Mouse (Mus musculus) limb, embryonic 10.5 days (tissue): ENCODE results near the gene Fam131a. TPM values are rescaled to one million over a fixed set of nuclear protein-coding genes. Genes with fewer than 3 reads are reported as not detected.
A peak's percentile ranks its signal among the peaks of the same experiment; 100 is the strongest.

Experiments
- DNase-seq: peaks from one replicate; pipeline ENCODE4 v3.0.0-alpha.2; 2017; ENCODE audit warnings: low spot score
- H3K27ac ChIP-seq: fragments of 300-500 bp; sonication (generic); 2 replicates; pipeline ENCODE4 v1.5.1; 2016; ENCODE audit warnings: mild to moderate bottlenecking
- H3K27me3 ChIP-seq: fragments of 300-500 bp; sonication (generic); 2 replicates; pipeline ENCODE4 v1.6.1; 2016; ENCODE audit warnings: low read depth, mild to moderate bottlenecking; ENCODE audit not compliant: poor library complexity, severe bottlenecking
- H3K36me3 ChIP-seq: fragments of 300-500 bp; sonication (generic); 2 replicates; pipeline ENCODE4 v1.6.1; 2016; ENCODE audit warnings: mild to moderate bottlenecking, moderate library complexity
- H3K4me1 ChIP-seq: fragments of 300-500 bp; sonication (generic); 2 replicates; pipeline ENCODE4 v1.6.1; 2016
- H3K4me3 ChIP-seq: fragments of 300-500 bp; sonication (generic); 2 replicates; pipeline ENCODE4 v1.5.1; 2016; ENCODE audit warnings: mild to moderate bottlenecking, moderate library complexity
- H3K9me3 ChIP-seq: fragments of 300-500 bp; sonication (generic); replicated peaks from 2 replicates; pipeline ENCODE4 v1.6.1; 2016; ENCODE audit warnings: mild to moderate bottlenecking
- WGBS: fragments of 180-500 bp; shearing (Covaris S2); methylation state at CpG from one replicate; pipeline ENCODE4 v1.1.7; 2016; 5-methylcytosine and 5-hydroxymethylcytosine counted together
- polyA plus RNA-seq: library from polyadenylated mRNA; unstranded; fragments of >200 nt; fragmentation: Nextera tagmentation; extraction: Ambion mirVana; gene quantifications from 2 replicates; pipeline ENCODE4 v1.2.1, GENCODE M21; 2016

Gene Fam131a
- polyA plus RNA-seq, 1 experiment from 2014 or later = 3.8 TPM

DNA sequence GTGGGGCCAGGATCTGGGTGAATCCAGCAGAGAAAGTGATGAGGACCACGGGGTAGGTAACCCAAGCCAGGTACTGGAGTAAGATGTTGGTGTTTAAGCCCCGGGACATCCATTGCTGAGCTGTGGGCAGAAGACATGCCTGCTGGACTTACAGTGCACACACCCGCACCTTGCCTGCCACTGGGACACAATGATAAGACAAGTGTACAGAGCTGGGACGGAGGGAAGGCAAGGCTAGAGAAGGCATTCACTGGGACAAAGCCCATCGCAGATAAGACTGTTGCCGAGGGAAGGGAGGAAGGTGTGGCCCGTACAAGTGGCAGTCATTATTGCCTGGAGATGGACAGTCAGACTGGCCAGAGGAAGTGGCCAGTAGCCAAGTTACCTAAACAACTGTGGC, 19.8 kb downstream of the Fam131a start:
- Histone ChIP-seq H3K27ac (no peak overlapping the region), H3K27me3 (peaks cover 11% of the 10 kb centered on the region; the same call in 1 of the 2 replicates), H3K4me1 (peaks cover 44% of the 10 kb centered on the region), H3K9me3 (no peaks in the 10 kb centered on the region), H3K4me3 (no peak overlapping the region), H3K36me3 (peaks cover 60% of the 10 kb centered on the region)
- DNase-seq = no peak
- WGBS = 91% methylated on average over 7 of the region's 7 CpGs

DNA sequence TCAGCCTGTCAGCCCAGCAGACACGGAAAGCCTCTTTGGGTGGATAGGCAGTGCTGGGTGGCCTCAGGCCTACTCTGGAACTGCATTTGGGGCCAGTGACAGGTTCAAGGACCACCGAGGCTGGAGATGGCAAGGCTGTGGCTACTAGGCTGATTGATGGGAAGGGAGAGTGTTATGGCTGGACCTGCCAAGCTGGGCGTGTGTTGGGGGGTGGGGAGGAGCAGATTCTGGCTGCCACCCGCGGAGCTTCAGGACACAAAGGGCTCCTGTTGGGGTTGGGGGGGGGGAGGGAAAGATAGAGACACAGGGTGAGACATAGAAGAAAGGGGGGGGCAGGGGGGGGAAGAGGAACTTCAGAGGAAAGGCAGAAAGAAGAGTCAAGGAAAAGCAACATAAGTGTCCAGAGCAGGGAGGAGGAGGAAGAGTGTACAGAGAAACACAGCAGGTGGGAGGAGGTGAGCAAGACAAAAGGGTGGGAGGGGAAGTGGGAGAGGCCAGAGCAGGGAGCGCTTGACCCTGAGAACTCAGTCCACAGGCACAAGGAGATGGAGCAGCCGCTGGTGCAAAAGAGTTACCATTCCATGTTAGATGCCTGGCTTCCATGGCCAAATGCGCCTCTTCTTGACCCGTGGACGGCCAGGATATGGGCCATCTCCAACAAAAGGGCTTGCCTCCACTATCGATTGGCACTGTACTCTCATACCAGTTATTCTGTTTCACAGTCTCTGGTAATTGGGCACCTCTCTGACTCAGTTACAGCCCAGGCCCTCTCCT, 21.5 kb downstream of the Fam131a start:
- WGBS = 42% methylated on average over 11 of the region's 11 CpGs
- peak overlapping the region; percentile 91; the same call in 1 of the 2 replicates for H3K27ac ChIP-seq
- peaks cover 51% of the 10 kb centered on the region for H3K4me1 ChIP-seq
- DNase-seq = no peak
- peaks cover 11% of the 10 kb centered on the region; the same call in 1 of the 2 replicates for H3K27me3 ChIP-seq
- no peaks in the 10 kb centered on the region for H3K9me3 ChIP-seq
- peaks cover 46% of the 10 kb centered on the region for H3K36me3 ChIP-seq
- peak overlapping the region; percentile 73 for H3K4me3 ChIP-seq

DNA sequence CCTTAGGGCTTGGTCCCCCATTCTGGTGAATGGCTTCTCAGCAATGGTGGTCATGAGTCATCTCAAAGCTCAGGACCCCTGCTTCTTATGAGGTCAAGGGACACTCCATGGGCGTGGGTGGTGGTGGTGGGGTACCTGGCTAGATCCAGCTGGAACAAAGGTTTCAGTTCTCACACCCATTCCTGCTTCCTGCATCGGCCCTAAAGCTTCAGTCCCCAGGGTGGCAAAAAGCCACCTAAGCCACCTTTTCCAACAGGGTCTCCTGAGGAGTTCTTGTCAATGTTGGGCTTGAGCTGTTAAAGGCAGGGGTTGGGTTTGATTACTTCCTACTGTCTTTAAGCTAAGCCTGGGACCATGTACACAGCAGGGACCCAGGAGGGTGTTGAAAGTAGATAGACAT, 22.1 kb downstream of the Fam131a start:
- peak overlapping the region; percentile 73 for H3K4me3 ChIP-seq
- H3K27me3 ChIP-seq = peaks cover 11% of the 10 kb centered on the region; the same call in 1 of the 2 replicates
- H3K27ac ChIP-seq = peak overlapping the region; percentile 91
- H3K9me3 ChIP-seq = no peaks in the 10 kb centered on the region
- DNase-seq = no peak
- 57% methylated on average over 2 of the region's 2 CpGs for WGBS
- H3K4me1 ChIP-seq = peaks cover 51% of the 10 kb centered on the region
- peaks cover 46% of the 10 kb centered on the region for H3K36me3 ChIP-seq

DNA sequence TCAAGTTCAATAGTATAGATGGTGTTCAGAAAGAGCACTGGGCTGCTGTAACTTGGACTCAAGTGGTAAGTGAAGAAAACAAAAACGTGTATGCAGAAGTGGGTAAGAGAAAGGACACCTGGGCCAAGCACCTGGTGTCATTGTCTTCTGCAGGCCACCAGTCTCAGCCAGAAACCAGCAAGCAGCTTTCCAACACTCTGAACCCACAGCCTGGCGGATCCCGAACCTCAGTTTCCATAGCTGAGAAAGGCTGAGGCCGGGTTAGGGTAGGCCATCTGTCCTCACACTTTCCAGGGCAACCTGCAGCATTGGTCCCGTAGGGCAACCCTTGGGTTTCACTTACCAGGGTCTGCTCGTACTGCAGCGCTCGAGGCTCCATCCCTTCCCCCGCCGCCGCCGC, 22.5 kb downstream of the Fam131a start:
- Histone ChIP-seq H3K36me3 (peaks cover 46% of the 10 kb centered on the region), H3K27me3 (peaks cover 11% of the 10 kb centered on the region; the same call in 1 of the 2 replicates), H3K4me1 (peaks cover 51% of the 10 kb centered on the region), H3K9me3 (no peaks in the 10 kb centered on the region), H3K4me3 (peak overlapping the region; percentile 73), H3K27ac (peak overlapping the region; percentile 91)
- 2% methylated on average over 12 of the region's 12 CpGs for WGBS
- no peak for DNase-seq

DNA sequence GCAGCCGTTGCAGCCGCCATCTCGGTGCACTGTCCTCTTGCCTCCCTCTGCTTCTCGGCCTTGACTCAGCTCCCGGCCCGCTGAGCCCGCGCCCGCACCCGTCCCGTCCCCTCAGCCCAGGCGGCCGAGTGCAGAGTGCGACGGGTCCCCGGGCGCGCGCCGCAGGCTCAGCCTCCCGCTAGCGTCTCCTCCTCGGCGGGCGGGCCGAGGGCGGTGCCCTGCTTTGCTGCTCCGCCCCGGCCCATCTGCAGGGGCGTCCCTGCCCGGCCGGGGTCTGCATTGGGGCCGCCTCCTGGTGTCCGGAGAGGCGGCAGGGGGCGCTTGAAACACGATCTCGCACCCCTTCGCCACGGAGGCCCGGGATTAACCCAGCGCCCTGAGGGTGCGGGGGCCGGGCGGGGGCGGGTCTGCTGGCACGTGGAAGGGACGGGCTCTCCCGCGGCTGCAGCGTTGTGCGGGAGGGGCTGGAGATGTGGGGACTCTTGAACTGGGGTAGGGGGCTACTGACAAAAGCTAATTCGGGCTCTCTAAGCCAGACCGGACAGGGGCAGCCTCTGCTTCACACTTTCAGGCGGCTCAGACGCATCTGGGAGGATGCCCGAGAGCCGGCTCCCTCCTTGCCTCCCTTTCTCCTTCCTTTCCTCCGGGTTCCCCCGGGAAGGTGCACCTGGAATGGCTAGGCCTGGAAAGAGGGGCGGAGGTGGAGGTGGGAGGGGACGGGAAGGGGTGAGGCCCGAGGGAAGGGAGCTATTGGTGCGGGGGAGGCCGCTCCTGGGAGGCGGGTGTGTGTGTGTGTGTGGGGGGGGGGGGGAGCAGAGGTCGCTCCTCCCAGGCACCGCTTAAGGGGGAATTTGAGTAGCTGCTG, 23.2 kb downstream of the Fam131a start:
- H3K27ac ChIP-seq = peak overlapping the region; percentile 91
- WGBS = under 1% methylated on average over 68 of the region's 68 CpGs
- peaks cover 46% of the 10 kb centered on the region for H3K36me3 ChIP-seq
- peak; percentile 91 for DNase-seq
- H3K4me3 ChIP-seq = peak overlapping the region; percentile 73
- H3K9me3 ChIP-seq = no peaks in the 10 kb centered on the region
- H3K4me1 ChIP-seq = peaks cover 51% of the 10 kb centered on the region
- peaks cover 11% of the 10 kb centered on the region; the same call in 1 of the 2 replicates for H3K27me3 ChIP-seq

DNA sequence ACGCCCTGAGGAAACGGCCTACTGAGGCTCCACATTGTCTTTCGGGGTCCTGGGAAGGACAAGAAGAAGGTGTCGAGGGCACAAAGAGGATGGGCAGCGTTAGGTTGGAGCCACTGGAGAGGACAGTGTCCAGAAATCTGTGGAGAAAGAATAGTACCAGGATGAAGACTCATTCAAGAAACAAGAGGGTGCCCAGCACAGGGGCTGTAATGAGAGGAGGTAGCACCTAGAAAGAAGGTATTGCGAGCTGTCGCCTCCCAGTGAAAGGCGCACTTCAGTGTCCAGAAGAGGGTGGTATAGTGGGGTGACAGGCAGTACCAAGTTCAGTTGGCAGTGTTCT, 23.8 kb downstream of the Fam131a start:
- peak overlapping the region; percentile 73 for H3K4me3 ChIP-seq
- H3K4me1 ChIP-seq = peaks cover 51% of the 10 kb centered on the region
- no peak for DNase-seq
- WGBS = 0% methylated on average over 8 of the region's 8 CpGs
- peaks cover 11% of the 10 kb centered on the region; the same call in 1 of the 2 replicates for H3K27me3 ChIP-seq
- H3K9me3 ChIP-seq = no peaks in the 10 kb centered on the region
- peak overlapping the region; percentile 91 for H3K27ac ChIP-seq
- peaks cover 46% of the 10 kb centered on the region for H3K36me3 ChIP-seq

DNA sequence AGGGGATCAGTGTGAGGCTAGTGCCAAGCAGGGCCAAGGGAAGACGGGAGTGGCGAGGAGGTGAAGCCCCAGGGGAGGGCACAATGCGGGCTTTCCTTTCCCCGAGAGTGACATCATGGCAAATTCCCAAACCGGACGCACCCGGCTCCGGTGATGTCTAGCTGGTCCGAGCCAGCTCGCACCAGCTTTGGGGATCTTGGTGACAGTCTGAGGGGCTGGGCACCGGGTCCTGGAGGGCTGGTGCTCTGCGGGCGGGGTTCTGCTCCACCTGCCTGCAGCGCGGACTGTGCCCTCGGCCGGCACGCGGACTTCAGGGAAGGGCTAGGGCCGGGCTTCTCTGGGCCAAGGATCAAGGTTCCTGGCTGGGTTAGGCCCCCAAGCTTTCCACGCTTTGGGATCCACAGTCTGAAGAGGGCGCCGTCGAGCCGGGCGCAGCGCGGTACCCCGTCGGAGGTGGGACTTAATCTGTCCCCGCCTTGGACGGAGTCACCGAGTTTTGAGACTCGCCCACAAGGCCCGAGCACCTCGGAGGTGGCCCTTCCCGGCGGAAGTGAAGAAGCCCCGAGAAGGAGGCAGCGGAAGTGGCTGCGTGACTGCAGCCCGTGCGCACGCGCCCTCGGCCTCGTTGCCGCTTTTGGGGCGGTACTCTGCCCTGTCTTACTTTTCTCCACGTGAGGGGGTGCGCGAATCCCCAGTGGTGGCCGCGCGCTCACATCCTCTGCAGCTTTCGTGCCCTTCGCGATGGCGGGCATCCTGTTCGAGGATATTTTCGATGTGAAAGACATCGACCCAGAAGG, 24.3 kb downstream of the Fam131a start, which contains the start of the genes Polr2h and Clcn2:
Gene Polr2h, plus strand, starts transcription at position 485 of the 797 bp plus-strand sequence.
Gene Clcn2, minus strand, starts transcription at position 566 of the 797 bp plus-strand sequence.
- H3K27me3 ChIP-seq = peaks cover 11% of the 10 kb centered on the region; the same call in 1 of the 2 replicates
- peak; percentile 95 for DNase-seq
- peaks cover 46% of the 10 kb centered on the region for H3K36me3 ChIP-seq
- no peaks in the 10 kb centered on the region for H3K9me3 ChIP-seq
- WGBS = under 1% methylated on average over 58 of the region's 62 CpGs
- peaks cover 51% of the 10 kb centered on the region for H3K4me1 ChIP-seq
- H3K27ac ChIP-seq = peak within 1 kb of the TSS; percentile 91
- H3K4me3 ChIP-seq = peak within 1 kb of the TSS; percentile 73

DNA sequence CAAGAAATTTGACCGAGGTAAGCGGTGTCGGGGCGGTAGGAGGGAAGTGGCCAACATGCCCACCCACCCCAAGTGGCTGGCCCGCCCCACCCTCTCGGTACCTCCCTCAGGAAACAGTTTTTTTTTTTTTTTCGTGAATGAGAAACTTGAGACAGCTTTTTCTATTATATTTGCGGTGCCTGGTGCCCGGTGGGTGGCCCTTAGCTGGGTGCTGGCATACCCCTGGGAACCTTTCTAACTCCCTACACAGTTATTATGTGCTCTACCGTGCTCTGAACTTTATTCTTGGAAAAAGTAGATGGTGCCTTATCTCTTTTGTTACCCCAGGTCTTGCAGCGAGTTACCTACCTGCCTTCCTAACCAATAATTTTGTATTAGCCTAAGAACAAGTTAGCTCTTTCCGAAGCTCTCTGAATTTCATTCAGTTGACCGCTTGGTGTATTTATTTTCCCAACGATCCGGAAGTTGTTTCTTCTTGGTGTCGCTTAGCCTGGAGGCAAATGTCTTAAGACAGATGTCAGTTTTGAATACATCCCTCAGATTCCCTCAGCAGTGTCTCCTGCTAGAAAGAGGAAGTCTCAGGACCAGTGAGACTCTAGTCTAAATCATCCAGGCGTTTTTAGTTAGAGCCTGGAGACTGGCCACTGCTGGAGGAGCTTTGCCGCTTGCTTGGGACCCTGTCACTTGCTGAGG, 25.1 kb downstream of the Fam131a start:
- Histone ChIP-seq H3K27me3 (peaks cover 11% of the 10 kb centered on the region; the same call in 1 of the 2 replicates), H3K4me3 (peak overlapping the region; percentile 73), H3K27ac (peak overlapping the region; percentile 91), H3K4me1 (peaks cover 51% of the 10 kb centered on the region), H3K36me3 (peaks cover 41% of the 10 kb centered on the region), H3K9me3 (no peaks in the 10 kb centered on the region)
- WGBS = 3% methylated on average over 18 of the region's 18 CpGs
- no peak for DNase-seq

DNA sequence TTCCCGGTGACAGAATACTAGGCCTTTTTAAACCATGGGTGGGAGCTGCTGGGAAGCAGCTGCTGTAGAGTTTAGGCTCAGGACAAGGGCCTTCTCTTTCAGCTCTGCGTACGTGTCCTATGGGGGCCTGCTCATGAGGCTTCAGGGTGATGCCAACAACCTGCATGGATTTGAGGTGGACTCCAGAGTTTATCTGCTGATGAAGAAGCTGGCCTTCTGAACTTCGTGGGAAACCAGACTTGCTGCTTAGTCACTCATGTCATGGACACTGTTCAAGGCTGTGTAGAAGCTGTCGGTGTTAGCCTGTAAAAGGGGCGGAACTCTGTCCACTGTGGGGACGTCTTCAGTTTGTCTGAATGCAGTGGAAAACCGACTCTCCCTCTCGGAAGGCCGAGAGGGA, 28.8 kb downstream of the Fam131a start:
- peaks cover 30% of the 10 kb centered on the region for H3K4me1 ChIP-seq
- DNase-seq = no peak
- H3K27ac ChIP-seq = no peak overlapping the region
- no peak overlapping the region for H3K4me3 ChIP-seq
- H3K27me3 ChIP-seq = no peaks in the 10 kb centered on the region
- WGBS = 82% methylated on average over 10 of the region's 10 CpGs
- no peaks in the 10 kb centered on the region for H3K9me3 ChIP-seq
- H3K36me3 ChIP-seq = peaks cover 34% of the 10 kb centered on the region

DNA sequence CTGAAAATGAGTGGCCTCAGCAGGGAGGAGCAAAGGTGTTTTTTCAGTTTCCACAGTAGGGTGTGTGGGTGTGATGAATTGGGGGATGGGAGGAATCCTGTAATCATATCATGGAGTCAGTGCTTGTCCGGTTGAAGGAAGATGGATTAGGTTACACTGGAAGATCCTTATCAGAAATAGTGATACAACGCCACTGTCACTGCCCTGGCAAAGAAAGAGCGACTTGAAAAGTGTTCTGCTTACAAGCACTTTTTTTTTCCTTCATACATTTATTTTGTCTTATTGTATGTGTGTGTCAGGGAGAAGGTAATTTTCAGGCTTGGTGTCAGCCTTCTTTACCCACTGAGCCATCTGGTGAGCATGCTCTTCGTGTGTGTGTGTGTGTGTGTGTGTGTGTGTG, 29.7 kb downstream of the Fam131a start:
- H3K9me3 ChIP-seq = no peaks in the 10 kb centered on the region
- H3K36me3 ChIP-seq = peaks cover 34% of the 10 kb centered on the region
- H3K27ac ChIP-seq = no peak overlapping the region
- no peaks in the 10 kb centered on the region for H3K27me3 ChIP-seq
- DNase-seq = no peak
- 54% methylated on average over 4 of the region's 4 CpGs for WGBS
- peaks cover 21% of the 10 kb centered on the region for H3K4me1 ChIP-seq
- H3K4me3 ChIP-seq = no peak overlapping the region

DNA sequence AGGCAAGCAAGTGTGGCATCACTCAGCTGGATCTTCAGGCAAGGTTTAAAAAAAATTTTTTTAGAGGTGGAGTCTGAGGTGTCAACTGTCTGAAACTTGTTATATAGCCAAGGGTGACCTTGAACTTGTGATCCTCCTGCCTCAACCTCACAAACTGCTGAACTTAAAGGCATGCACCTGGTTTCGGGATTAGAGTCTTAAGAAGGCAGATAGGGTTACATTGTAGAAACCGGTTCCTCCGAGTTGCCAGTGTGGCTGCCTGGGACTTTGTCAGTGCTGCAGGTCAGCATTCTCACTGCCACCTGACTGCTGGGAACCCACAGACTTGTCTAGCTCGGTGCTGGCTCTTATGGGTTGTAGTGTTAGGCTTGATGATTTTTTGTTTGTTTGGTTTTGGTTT, 30.2 kb downstream of the Fam131a start:
- no peaks in the 10 kb centered on the region for H3K27me3 ChIP-seq
- no peaks in the 10 kb centered on the region for H3K9me3 ChIP-seq
- no peak overlapping the region for H3K27ac ChIP-seq
- no peak for DNase-seq
- WGBS = 35% methylated on average over 4 of the region's 4 CpGs
- no peak overlapping the region for H3K4me3 ChIP-seq
- H3K36me3 ChIP-seq = peaks cover 34% of the 10 kb centered on the region
- H3K4me1 ChIP-seq = peaks cover 21% of the 10 kb centered on the region

DNA sequence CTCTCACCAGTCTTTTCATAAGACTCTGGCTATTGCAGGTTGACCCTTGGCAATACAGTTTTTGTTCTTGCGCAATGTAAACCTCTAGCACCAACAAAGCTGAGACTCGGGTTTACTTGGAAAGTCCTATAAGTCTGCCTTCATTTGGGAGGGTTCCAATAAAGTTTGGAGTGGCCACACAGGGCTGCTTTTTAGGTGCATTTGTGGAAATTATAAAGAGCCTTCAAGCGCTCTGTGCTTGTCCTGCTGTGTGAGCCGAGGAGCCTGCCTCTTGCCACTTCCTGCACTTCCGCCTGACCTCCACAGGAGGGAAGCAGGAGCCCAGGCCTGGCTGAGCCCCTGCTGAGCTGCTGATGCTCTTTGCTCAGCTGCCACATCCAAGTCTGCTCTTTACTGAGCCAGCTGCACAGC, 31.3 kb downstream of the Fam131a start:
- H3K4me3 ChIP-seq = no peak overlapping the region
- WGBS = 28% methylated on average over 5 of the region's 5 CpGs
- peaks cover 14% of the 10 kb centered on the region; the same call in 1 of the 2 replicates for H3K4me1 ChIP-seq
- H3K36me3 ChIP-seq = peaks cover 34% of the 10 kb centered on the region
- peak; percentile 72 for DNase-seq
- H3K9me3 ChIP-seq = no peaks in the 10 kb centered on the region
- H3K27me3 ChIP-seq = peaks cover 6% of the 10 kb centered on the region; the same call in 1 of the 2 replicates
- H3K27ac ChIP-seq = no peak overlapping the region
